Mouse (Mus musculus): ENCODE measurements around the gene Prdm11. TPM values are rescaled to one million over a fixed set of nuclear protein-coding genes. Genes with fewer than 3 reads are reported as not detected.
A peak's percentile ranks its signal among the peaks of the same experiment; 100 is the strongest.

Gene Prdm11
- 0.86 and 1.2 TPM in 2 replicates for polyA plus RNA-seq (2015; fragmentation: Nextera tagmentation; extraction: Ambion mirVana)

- DNase-seq (peak; percentile 50), ATAC-seq (peak; percentile 8; the same call in 1 of the 2 replicates)
- Histone ChIP-seq H3K36me3 (replicated peaks; ENCODE audit: insufficient read depth, low read length) (no peaks in the 10 kb centered on the region), H3K4me1 (ENCODE audit: insufficient read depth) (peaks cover 21% of the 10 kb centered on the region), H3K9ac (replicated peaks) (peak within 1 kb of the TSS; percentile 96), H3K27ac (ENCODE audit: low read depth) (peak within 1 kb of the TSS; percentile 96), H3K9me3 (ENCODE audit: low read length) (no peaks in the 10 kb centered on the region), H3K27me3 (ENCODE audit: insufficient read depth, low read length) (no peaks in the 10 kb centered on the region), H3K4me3 (ENCODE audit: low read depth, low read length) (peak within 1 kb of the TSS; percentile 69), H3K4me2 (ENCODE audit: low read depth, low read length) (peak within 1 kb of the TSS; percentile 85)
- TF ChIP-seq CTCF (IDR thresholded peaks at IDR 0.05; ENCODE audit: low read depth): no peak
- no peak; the same call in 1 of the 2 replicates for TF ChIP-seq EP300 (IDR thresholded peaks at IDR 0.05; ENCODE audit: low read depth)
- 1% methylated on average over 68 of the region's 90 CpGs for WGBS (ENCODE audit: insufficient replicate concordance)
Observed at GRCm38 (mm10) chr2:93045818-93046508, at the start of gene Prdm11. Gene Prdm11, minus strand, starts transcription at chr2:93046167.

DNA sequence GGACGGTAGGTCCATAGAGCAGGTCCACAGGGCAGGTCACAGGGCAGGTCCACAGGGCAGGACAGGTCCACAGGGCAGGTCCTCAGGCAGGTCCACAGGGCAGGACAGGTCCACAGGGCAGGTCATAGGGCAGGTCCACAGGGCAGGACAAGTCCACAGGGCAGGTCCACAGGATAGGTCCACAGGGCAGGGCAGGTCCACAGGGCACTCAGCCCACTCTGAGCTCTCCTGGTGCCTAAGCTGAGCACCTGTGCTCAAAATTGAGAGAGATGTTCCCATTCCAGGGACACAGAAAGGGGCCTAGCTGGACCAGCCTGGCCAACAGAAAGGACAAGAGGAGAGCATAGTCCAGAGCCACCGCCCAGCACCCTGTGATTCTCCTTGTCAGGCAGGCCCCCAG is 46.4 kb upstream of the Prdm11 start:
- no peak overlapping the region for H3K27ac ChIP-seq (ENCODE audit: low read depth)
- no peak overlapping the region for H3K9ac ChIP-seq (replicated peaks)
- no peaks in the 10 kb centered on the region for H3K4me1 ChIP-seq (ENCODE audit: insufficient read depth)
- no peaks in the 10 kb centered on the region for H3K9me3 ChIP-seq (ENCODE audit: low read length)
- TF ChIP-seq CTCF (IDR thresholded peaks at IDR 0.05; ENCODE audit: low read depth) (no peak), EP300 (IDR thresholded peaks at IDR 0.05; ENCODE audit: low read depth) (no peak)
- 64% methylated on average over 2 of the region's 2 CpGs for WGBS (ENCODE audit: insufficient replicate concordance)
- 0 out of 2 replicates have a peak, but pooled peaks cover 4% of the 10 kb centered on the region for H3K27me3 ChIP-seq (ENCODE audit: insufficient read depth, low read length)
- no peaks in the 10 kb centered on the region for H3K36me3 ChIP-seq (replicated peaks; ENCODE audit: insufficient read depth, low read length)
- no peak for DNase-seq
- H3K4me2 ChIP-seq (ENCODE audit: low read depth, low read length): no peak overlapping the region
- no peak for ATAC-seq
- no peak overlapping the region for H3K4me3 ChIP-seq (ENCODE audit: low read depth, low read length)

DNA sequence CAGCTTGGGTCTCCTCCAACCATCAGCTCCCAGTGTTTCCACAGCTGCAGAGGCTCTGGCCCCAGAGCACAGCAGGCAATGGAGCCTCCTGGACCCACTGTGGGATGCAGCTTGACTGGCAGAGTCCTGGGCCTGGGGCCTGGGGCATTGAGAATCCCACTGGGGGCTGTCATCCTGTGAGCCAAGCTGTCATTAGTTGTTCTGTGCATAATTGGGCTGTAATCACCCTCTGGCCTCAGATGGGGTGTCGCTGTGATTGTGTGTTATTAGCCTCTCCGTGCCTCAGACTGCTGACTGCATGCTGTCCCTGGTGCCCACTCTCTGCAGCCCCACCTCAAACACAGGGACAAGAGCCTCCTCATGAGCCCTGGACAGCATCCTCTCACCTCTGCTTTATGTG is 45.7 kb upstream of the Prdm11 start:
- TF ChIP-seq EP300 (IDR thresholded peaks at IDR 0.05; ENCODE audit: low read depth) (no peak), CTCF (IDR thresholded peaks at IDR 0.05; ENCODE audit: low read depth) (no peak)
- Histone ChIP-seq H3K4me2 (ENCODE audit: low read depth, low read length) (no peak overlapping the region), H3K36me3 (replicated peaks; ENCODE audit: insufficient read depth, low read length) (no peaks in the 10 kb centered on the region), H3K4me3 (ENCODE audit: low read depth, low read length) (no peak overlapping the region), H3K9ac (replicated peaks) (no peak overlapping the region), H3K27ac (ENCODE audit: low read depth) (no peak overlapping the region), H3K9me3 (ENCODE audit: low read length) (no peaks in the 10 kb centered on the region), H3K4me1 (ENCODE audit: insufficient read depth) (no peaks in the 10 kb centered on the region), H3K27me3 (ENCODE audit: insufficient read depth, low read length) (0 out of 2 replicates have a peak, but pooled peaks cover 4% of the 10 kb centered on the region)
- no peak for DNase-seq
- 62% methylated on average over 2 of the region's 2 CpGs for WGBS (ENCODE audit: insufficient replicate concordance)
- no peak for ATAC-seq

GRCm38 (mm10) chr2:93089379-93090089 is 43.6 kb upstream of the Prdm11 start:
- ATAC-seq (no peak), DNase-seq (no peak)
- Histone ChIP-seq H3K4me3 (ENCODE audit: low read depth, low read length) (no peak overlapping the region), H3K27me3 (ENCODE audit: insufficient read depth, low read length) (0 out of 2 replicates have a peak, but pooled peaks cover 4% of the 10 kb centered on the region), H3K4me2 (ENCODE audit: low read depth, low read length) (no peak overlapping the region), H3K4me1 (ENCODE audit: insufficient read depth) (no peaks in the 10 kb centered on the region), H3K9me3 (ENCODE audit: low read length) (no peaks in the 10 kb centered on the region), H3K27ac (ENCODE audit: low read depth) (no peak overlapping the region), H3K9ac (replicated peaks) (no peak overlapping the region), H3K36me3 (replicated peaks; ENCODE audit: insufficient read depth, low read length) (no peaks in the 10 kb centered on the region)
- no peak for TF ChIP-seq EP300 (IDR thresholded peaks at IDR 0.05; ENCODE audit: low read depth)
- TF ChIP-seq CTCF (IDR thresholded peaks at IDR 0.05; ENCODE audit: low read depth): no peak
- 56% methylated on average over 7 of the region's 7 CpGs for WGBS (ENCODE audit: insufficient replicate concordance)

- no peak overlapping the region for H3K4me3 ChIP-seq (ENCODE audit: low read depth, low read length)
- no peak for DNase-seq
- no peaks in the 10 kb centered on the region for H3K36me3 ChIP-seq (replicated peaks; ENCODE audit: insufficient read depth, low read length)
- no peaks in the 10 kb centered on the region for H3K9me3 ChIP-seq (ENCODE audit: low read length)
- 0 out of 2 replicates have a peak, but pooled peaks cover 4% of the 10 kb centered on the region for H3K27me3 ChIP-seq (ENCODE audit: insufficient read depth, low read length)
- no peak overlapping the region for H3K4me2 ChIP-seq (ENCODE audit: low read depth, low read length)
- no peak for ATAC-seq
- TF ChIP-seq EP300 (IDR thresholded peaks at IDR 0.05; ENCODE audit: low read depth) (no peak), CTCF (IDR thresholded peaks at IDR 0.05; ENCODE audit: low read depth) (no peak)
- 79% methylated on average over 7 of the region's 7 CpGs for WGBS (ENCODE audit: insufficient replicate concordance)
- H3K9ac ChIP-seq (replicated peaks): no peak overlapping the region
- H3K4me1 ChIP-seq (ENCODE audit: insufficient read depth): no peaks in the 10 kb centered on the region
- H3K27ac ChIP-seq (ENCODE audit: low read depth): no peak overlapping the region
Observed at GRCm38 (mm10) chr2:93088006-93088405, 42.0 kb upstream of the Prdm11 start.

DNA sequence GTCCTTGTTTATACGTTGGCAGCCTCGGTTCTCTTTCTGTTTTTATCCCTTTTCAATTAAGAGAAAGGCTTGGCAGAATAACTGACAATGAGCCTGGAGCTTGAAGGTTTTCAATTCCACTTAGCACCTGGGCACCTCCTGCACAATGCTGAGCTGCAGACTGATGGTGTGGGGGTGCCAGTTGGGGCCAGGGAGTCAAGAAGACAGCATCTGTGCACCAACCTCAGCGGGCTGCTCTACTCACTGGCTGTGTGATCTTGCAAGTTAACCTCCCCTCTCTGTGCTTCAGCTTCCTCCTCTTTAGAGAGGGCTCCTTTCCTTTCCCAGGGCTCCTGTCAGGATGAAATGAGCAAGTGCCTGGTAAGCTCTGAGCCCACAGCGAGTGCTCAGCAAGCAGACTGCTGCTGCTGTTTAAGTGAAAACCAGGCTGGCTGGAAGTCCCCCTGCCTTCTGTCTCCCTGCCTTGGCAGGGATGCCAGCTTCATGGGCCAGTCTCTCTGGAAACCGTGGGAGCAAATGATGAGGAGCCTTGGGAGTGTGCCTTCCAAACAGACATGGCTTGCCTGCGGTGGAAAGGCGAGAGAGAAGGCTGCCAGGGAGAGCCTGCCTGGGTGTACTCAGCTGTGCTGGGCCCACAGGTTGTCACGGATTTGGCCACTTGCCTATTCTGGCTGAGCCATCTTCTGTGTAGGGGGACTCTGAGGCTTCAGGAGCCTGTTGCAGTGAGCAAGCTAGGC is 39.5 kb upstream of the Prdm11 start:
- H3K36me3 ChIP-seq (replicated peaks; ENCODE audit: insufficient read depth, low read length): no peaks in the 10 kb centered on the region
- H3K27me3 ChIP-seq (ENCODE audit: insufficient read depth, low read length): no peaks in the 10 kb centered on the region
- H3K4me2 ChIP-seq (ENCODE audit: low read depth, low read length): no peak overlapping the region
- TF ChIP-seq EP300 (IDR thresholded peaks at IDR 0.05; ENCODE audit: low read depth) (no peak), CTCF (IDR thresholded peaks at IDR 0.05; ENCODE audit: low read depth) (no peak)
- no peaks in the 10 kb centered on the region for H3K4me1 ChIP-seq (ENCODE audit: insufficient read depth)
- H3K9me3 ChIP-seq (ENCODE audit: low read length): no peaks in the 10 kb centered on the region
- WGBS (ENCODE audit: insufficient replicate concordance): 51% methylated on average over 8 of the region's 8 CpGs
- no peak overlapping the region for H3K4me3 ChIP-seq (ENCODE audit: low read depth, low read length)
- no peak overlapping the region for H3K27ac ChIP-seq (ENCODE audit: low read depth)
- ATAC-seq: no peak
- no peak overlapping the region for H3K9ac ChIP-seq (replicated peaks)
- DNase-seq: no peak

Data from liver, postnatal 0 days (tissue).